Mouse (Mus musculus) layer of hippocampus, postnatal 14 days (tissue): ENCODE measurements around the gene Tfam. TPM values are rescaled to one million over a fixed set of nuclear protein-coding genes. Genes with fewer than 3 reads are reported as not detected.

Experiments
- DNase-seq, 2 experiments: peaks; one replicate each; pipeline ENCODE4 v3.0.0; 2021 to 2022; ENCODE audit warnings: low spot score in 2 of 2, mixed read lengths in 1 of 2
- total RNA-seq, 2 experiments: library from RNA; stranded (reverse); gene quantifications; 2 replicates each; pipeline ENCODE4 v1.2.3; 2021

Gene Tfam
- total RNA-seq, 2 experiments from 2014 or later = 35.3 to 38.9 TPM

GRCm38 (mm10) chr10:71234071-71234470 is 4.0 kb downstream of the Tfam start:
- no peak for DNase-seq

- DNase-seq = peak; percentile 79 to 87
Measured at GRCm38 (mm10) chr10:71225894-71226293, 12.2 kb downstream of the Tfam start.

GRCm38 (mm10) chr10:71223101-71223500 is 15.0 kb downstream of the Tfam start:
- no peak for DNase-seq

DNA sequence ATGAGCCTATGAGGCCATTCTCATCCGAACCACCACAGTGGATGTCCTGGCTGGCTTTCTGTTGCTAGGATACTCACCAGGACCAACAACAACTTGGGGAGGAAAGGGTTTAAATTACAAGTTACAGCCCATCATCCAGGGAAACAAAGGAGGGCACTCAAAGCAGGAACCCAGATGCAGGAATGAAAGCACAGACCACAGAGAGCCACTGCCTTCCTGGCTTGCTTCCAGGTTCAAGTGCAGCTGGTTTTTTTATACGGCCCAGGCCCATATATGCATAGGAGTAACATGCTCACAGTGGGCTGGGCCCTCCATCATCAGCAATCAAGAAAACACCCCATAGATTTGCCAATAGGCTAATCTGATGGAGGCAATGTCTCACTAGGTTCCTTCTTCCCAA is 15.4 kb downstream of the Tfam start:
- DNase-seq = no peak

- peak; percentile 84 to 90 for DNase-seq
Measured at GRCm38 (mm10) chr10:71218228-71218892, 19.7 kb downstream of the Tfam start.

GRCm38 (mm10) chr10:71215996-71216395 is 22.1 kb downstream of the Tfam start:
- DNase-seq = no peak

GRCm38 (mm10) chr10:71201512-71201911 is 36.6 kb downstream of the Tfam start:
- DNase-seq = no peak

- DNase-seq = peak in 1 of 2 experiments; percentile 28
Measured at GRCm38 (mm10) chr10:71200964-71201363, 37.1 kb downstream of the Tfam start.

GRCm38 (mm10) chr10:71198676-71199075 is 39.4 kb downstream of the Tfam start:
- DNase-seq = no peak

- DNase-seq = no peak
Measured at GRCm38 (mm10) chr10:71197036-71197785, 40.9 kb downstream of the Tfam start.

DNA sequence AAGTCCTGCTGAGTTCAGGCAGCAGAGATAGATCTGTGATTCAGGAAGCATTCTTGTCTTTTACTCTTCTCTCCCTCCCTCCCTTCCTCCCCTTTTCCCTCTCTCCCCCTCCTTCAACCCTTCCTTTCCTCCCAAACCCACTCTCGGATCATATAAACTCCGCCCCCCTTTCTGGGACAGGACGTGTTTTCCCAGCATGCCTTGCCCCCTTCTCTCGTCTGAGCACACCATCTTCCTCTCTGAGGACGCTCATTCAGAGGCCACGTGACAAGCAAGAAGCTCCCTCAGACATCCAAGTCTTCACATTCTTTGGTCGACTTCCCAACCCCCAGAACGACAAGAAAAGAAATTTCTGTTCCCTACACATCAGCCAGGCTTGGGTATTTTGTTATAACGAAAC is 42.6 kb downstream of the Tfam start:
- DNase-seq = no peak

DNA sequence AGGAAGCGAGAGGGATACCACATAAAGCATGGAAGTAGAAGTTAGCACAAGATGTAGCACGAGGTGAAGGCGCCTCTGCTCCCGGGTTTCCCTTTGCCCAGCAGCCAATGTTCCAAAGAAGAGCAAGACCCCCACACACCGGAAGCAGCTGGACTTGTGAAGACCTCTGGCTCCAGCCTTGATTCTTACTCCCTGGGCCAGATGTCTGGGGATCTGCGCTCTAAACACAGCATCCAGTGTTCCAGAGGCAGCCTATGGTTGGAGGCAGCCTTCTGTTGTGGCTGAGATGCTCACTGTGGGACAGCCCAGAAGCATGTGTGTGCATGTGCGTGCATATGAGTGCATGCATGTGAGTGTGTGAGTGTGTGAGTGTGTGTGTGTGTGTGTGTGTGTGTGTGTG is 43.4 kb downstream of the Tfam start:
- no peak for DNase-seq

DNA sequence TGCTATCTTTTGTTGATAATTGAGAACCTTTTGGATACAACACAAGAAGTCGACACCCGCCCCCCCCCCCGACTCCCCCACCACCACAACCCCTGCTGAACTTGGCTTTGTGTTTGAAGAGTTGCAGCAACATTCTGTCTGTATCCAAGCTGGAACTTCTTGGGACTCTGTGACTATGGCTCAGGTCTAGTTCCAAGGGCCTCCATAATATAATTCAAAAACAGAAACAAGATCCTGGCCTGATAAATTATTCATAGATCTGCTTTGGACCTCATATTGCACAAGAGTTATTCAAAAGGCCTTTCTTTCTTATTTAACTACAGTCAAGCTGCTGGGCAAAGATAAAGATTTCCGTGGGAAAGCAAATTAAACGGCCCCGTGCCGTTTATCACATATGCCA is 44.8 kb downstream of the Tfam start:
- DNase-seq = no peak

DNA sequence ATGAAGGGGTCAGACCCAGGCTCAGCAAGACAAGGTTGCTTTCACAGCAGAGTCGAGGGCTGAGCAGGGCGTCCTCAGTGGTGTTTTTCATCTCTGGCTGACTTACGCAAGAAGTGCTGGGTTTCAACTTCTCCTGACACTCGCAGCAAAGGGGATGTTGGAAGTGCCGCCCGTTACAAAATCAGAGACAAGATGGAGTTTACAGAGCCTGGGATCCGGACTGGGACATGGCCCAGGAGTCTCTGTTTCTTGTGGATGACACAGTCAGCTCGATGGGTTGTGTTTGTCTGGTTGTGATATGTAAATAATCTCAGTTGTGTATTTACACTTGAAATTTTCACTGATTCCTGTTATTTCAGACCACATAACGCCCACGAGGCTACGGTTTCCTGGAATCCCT is 45.2 kb downstream of the Tfam start:
- DNase-seq = no peak

- DNase-seq = no peak
Measured at GRCm38 (mm10) chr10:71188681-71189080, 49.4 kb downstream of the Tfam start.

GRCm38 (mm10) chr10:71185059-71185458 is 53.0 kb downstream of the Tfam start:
- no peak for DNase-seq

GRCm38 (mm10) chr10:71183339-71184031 is 54.6 kb downstream of the Tfam start:
- no peak for DNase-seq

GRCm38 (mm10) chr10:71181931-71182330 is 56.1 kb downstream of the Tfam start:
- no peak for DNase-seq

DNA sequence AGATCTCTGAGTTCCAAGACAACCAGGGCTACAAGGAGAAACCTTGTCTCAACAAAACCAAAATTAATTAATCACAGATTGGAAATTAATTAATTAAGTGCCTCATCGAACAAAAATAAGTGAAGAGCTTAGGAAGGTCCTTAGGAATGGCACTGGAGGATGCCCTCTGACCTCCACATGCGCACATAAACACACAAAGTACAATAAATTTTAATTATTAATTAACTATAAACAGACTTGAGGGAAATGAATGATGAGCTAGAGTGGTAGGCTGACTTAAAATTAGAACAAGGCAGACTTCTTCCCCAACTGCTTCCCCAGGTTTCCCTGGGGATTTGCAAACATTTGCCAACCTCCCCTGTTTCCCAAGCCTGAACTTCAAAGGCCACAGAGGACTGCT is 57.0 kb downstream of the Tfam start:
- DNase-seq = no peak

DNA sequence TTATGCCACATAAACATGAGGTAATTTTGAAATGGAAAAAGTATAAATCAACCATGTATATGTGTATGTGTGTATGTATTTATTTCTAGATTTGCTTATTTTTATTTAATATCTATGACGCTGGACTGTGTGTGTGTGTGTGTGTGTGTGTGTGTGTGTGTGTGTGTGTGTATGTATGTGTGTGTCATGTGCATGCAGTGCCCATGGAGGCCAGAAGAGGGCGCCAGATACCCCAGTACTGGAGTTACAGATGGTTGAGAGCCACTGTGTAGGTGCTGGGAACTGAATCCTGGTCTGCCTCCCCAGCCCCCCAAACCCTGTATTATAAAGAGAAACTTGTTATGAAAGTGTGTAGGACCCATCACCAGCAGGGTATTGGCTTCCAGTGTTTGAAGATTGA is 58.0 kb downstream of the Tfam start:
- no peak for DNase-seq

GRCm38 (mm10) chr10:71177201-71177600 is 60.9 kb downstream of the Tfam start:
- no peak for DNase-seq

- no peak for DNase-seq
Measured at GRCm38 (mm10) chr10:71176341-71176740, 61.7 kb downstream of the Tfam start.
